Mouse (Mus musculus): ENCODE measurements around the gene Elf4. TPM values are rescaled to one million over a fixed set of nuclear protein-coding genes. Genes with fewer than 3 reads are reported as not detected.

Gene Elf4
- polyA plus RNA-seq, 1 experiment from 2014 or later = 19.8 TPM

GRCm38 (mm10) chrX:48462297-48462696 is 635 bp downstream of the Elf4 start:
- H3K36me3 ChIP-seq (ENCODE audit: control insufficient read depth, insufficient read depth, low read length) = no peaks in the 10 kb centered on the region
- H3K9me3 ChIP-seq (ENCODE audit: control insufficient read depth, low read length) = no peaks in the 10 kb centered on the region
- DNase-seq (ENCODE audit: low spot score) (peak; percentile 55), ATAC-seq (replicated peaks; ENCODE audit: low FRiP score, low TSS enrichment, low read depth) (no peak)
- H3K4me1 ChIP-seq (replicated peaks; ENCODE audit: control insufficient read depth, insufficient read depth, low read length) = no peaks in the 10 kb centered on the region
- peak overlapping the region; percentile 32; the same call in 1 of the 2 replicates for H3K4me3 ChIP-seq (ENCODE audit: low read depth, low read length)
- 33% methylated on average over 4 of the region's 4 CpGs for WGBS
- no peaks in the 10 kb centered on the region for H3K27me3 ChIP-seq (replicated peaks; ENCODE audit: control insufficient read depth, insufficient read depth, low read length)
- H3K27ac ChIP-seq (ENCODE audit: low read depth) = no peak overlapping the region
- no peak overlapping the region for H3K9ac ChIP-seq (ENCODE audit: low read length)
- peak overlapping the region; percentile 59 for H3K4me2 ChIP-seq (ENCODE audit: low read length)

GRCm38 (mm10) chrX:48461006-48461405 is 1.9 kb downstream of the Elf4 start:
- Histone ChIP-seq H3K9me3 (ENCODE audit: control insufficient read depth, low read length) (no peaks in the 10 kb centered on the region), H3K9ac (ENCODE audit: low read length) (no peak overlapping the region), H3K4me2 (ENCODE audit: low read length) (no peak overlapping the region), H3K27ac (ENCODE audit: low read depth) (no peak overlapping the region), H3K36me3 (ENCODE audit: control insufficient read depth, insufficient read depth, low read length) (no peaks in the 10 kb centered on the region), H3K4me3 (ENCODE audit: low read depth, low read length) (no peak overlapping the region), H3K27me3 (replicated peaks; ENCODE audit: control insufficient read depth, insufficient read depth, low read length) (no peaks in the 10 kb centered on the region), H3K4me1 (replicated peaks; ENCODE audit: control insufficient read depth, insufficient read depth, low read length) (no peaks in the 10 kb centered on the region)
- ATAC-seq (replicated peaks; ENCODE audit: low FRiP score, low TSS enrichment, low read depth) (no peak), DNase-seq (ENCODE audit: low spot score) (no peak)
- WGBS = 65% methylated on average over 4 of the region's 4 CpGs

GRCm38 (mm10) chrX:48460496-48460895 is 2.4 kb downstream of the Elf4 start:
- ATAC-seq (replicated peaks; ENCODE audit: low FRiP score, low TSS enrichment, low read depth) = no peak
- no peak overlapping the region for H3K27ac ChIP-seq (ENCODE audit: low read depth)
- H3K4me3 ChIP-seq (ENCODE audit: low read depth, low read length) = no peak overlapping the region
- no peak for DNase-seq (ENCODE audit: low spot score)
- no peak overlapping the region for H3K4me2 ChIP-seq (ENCODE audit: low read length)
- H3K27me3 ChIP-seq (replicated peaks; ENCODE audit: control insufficient read depth, insufficient read depth, low read length) = no peaks in the 10 kb centered on the region
- no peak overlapping the region for H3K9ac ChIP-seq (ENCODE audit: low read length)
- 71% methylated on average over 7 of the region's 7 CpGs for WGBS
- H3K4me1 ChIP-seq (replicated peaks; ENCODE audit: control insufficient read depth, insufficient read depth, low read length) = no peaks in the 10 kb centered on the region
- no peaks in the 10 kb centered on the region for H3K9me3 ChIP-seq (ENCODE audit: control insufficient read depth, low read length)
- no peaks in the 10 kb centered on the region for H3K36me3 ChIP-seq (ENCODE audit: control insufficient read depth, insufficient read depth, low read length)

- no peaks in the 10 kb centered on the region; the same call in 1 of the 2 replicates for H3K4me1 ChIP-seq (replicated peaks; ENCODE audit: control insufficient read depth, insufficient read depth, low read length)
- no peak overlapping the region for H3K9ac ChIP-seq (ENCODE audit: low read length)
- no peak overlapping the region for H3K4me3 ChIP-seq (ENCODE audit: low read depth, low read length)
- 65% methylated on average over 6 of the region's 6 CpGs for WGBS
- H3K36me3 ChIP-seq (ENCODE audit: control insufficient read depth, insufficient read depth, low read length) = no peaks in the 10 kb centered on the region
- H3K27ac ChIP-seq (ENCODE audit: low read depth) = no peak overlapping the region
- no peak overlapping the region for H3K4me2 ChIP-seq (ENCODE audit: low read length)
- H3K9me3 ChIP-seq (ENCODE audit: control insufficient read depth, low read length) = no peaks in the 10 kb centered on the region
- no peaks in the 10 kb centered on the region for H3K27me3 ChIP-seq (replicated peaks; ENCODE audit: control insufficient read depth, insufficient read depth, low read length)
- DNase-seq (ENCODE audit: low spot score) = no peak
- ATAC-seq (replicated peaks; ENCODE audit: low FRiP score, low TSS enrichment, low read depth) = no peak
Observed at GRCm38 (mm10) chrX:48456956-48457355, 6.0 kb downstream of the Elf4 start.

- no peaks in the 10 kb centered on the region; the same call in 1 of the 2 replicates for H3K4me1 ChIP-seq (replicated peaks; ENCODE audit: control insufficient read depth, insufficient read depth, low read length)
- no peaks in the 10 kb centered on the region for H3K36me3 ChIP-seq (ENCODE audit: control insufficient read depth, insufficient read depth, low read length)
- H3K27ac ChIP-seq (ENCODE audit: low read depth) = no peak overlapping the region
- peak overlapping the region; percentile 48 for H3K4me2 ChIP-seq (ENCODE audit: low read length)
- DNase-seq (ENCODE audit: low spot score) = no peak
- H3K4me3 ChIP-seq (ENCODE audit: low read depth, low read length) = no peak overlapping the region
- H3K9ac ChIP-seq (ENCODE audit: low read length) = no peak overlapping the region
- ATAC-seq (replicated peaks; ENCODE audit: low FRiP score, low TSS enrichment, low read depth) = peak; percentile 14; the same call in 1 of the 2 replicates
- H3K9me3 ChIP-seq (ENCODE audit: control insufficient read depth, low read length) = no peaks in the 10 kb centered on the region
- H3K27me3 ChIP-seq (replicated peaks; ENCODE audit: control insufficient read depth, insufficient read depth, low read length) = no peaks in the 10 kb centered on the region
- WGBS = 24% methylated on average over 9 of the region's 9 CpGs
Observed at GRCm38 (mm10) chrX:48455018-48455417, 7.9 kb downstream of the Elf4 start.

- Histone ChIP-seq H3K27me3 (replicated peaks; ENCODE audit: control insufficient read depth, insufficient read depth, low read length) (no peaks in the 10 kb centered on the region), H3K9me3 (ENCODE audit: control insufficient read depth, low read length) (no peaks in the 10 kb centered on the region), H3K4me2 (ENCODE audit: low read length) (peak overlapping the region; percentile 48), H3K4me1 (replicated peaks; ENCODE audit: control insufficient read depth, insufficient read depth, low read length) (no peaks in the 10 kb centered on the region; the same call in 1 of the 2 replicates), H3K4me3 (ENCODE audit: low read depth, low read length) (peak overlapping the region; percentile 51), H3K27ac (ENCODE audit: low read depth) (peak overlapping the region; percentile 70; the same call in 1 of the 2 replicates), H3K9ac (ENCODE audit: low read length) (no peak overlapping the region), H3K36me3 (ENCODE audit: control insufficient read depth, insufficient read depth, low read length) (no peaks in the 10 kb centered on the region)
- peak; percentile 75; the same call in 1 of the 2 replicates for ATAC-seq (replicated peaks; ENCODE audit: low FRiP score, low TSS enrichment, low read depth)
- WGBS = 22% methylated on average over 20 of the region's 21 CpGs
- DNase-seq (ENCODE audit: low spot score) = peak; percentile 75
Observed at GRCm38 (mm10) chrX:48454495-48454878, 8.4 kb downstream of the Elf4 start.

GRCm38 (mm10) chrX:48453736-48454494 is 9.0 kb downstream of the Elf4 start:
- DNase-seq (ENCODE audit: low spot score) = peak; percentile 79
- Histone ChIP-seq H3K4me3 (ENCODE audit: low read depth, low read length) (peak overlapping the region; percentile 51), H3K27ac (ENCODE audit: low read depth) (peak overlapping the region; percentile 71), H3K36me3 (ENCODE audit: control insufficient read depth, insufficient read depth, low read length) (no peaks in the 10 kb centered on the region), H3K4me1 (replicated peaks; ENCODE audit: control insufficient read depth, insufficient read depth, low read length) (no peaks in the 10 kb centered on the region; the same call in 1 of the 2 replicates), H3K27me3 (replicated peaks; ENCODE audit: control insufficient read depth, insufficient read depth, low read length) (no peaks in the 10 kb centered on the region), H3K9me3 (ENCODE audit: control insufficient read depth, low read length) (no peaks in the 10 kb centered on the region), H3K4me2 (ENCODE audit: low read length) (peak overlapping the region; percentile 48), H3K9ac (ENCODE audit: low read length) (peak overlapping the region; percentile 59)
- 15% methylated on average over 53 of the region's 91 CpGs for WGBS
- peak; percentile 87 for ATAC-seq (replicated peaks; ENCODE audit: low FRiP score, low TSS enrichment, low read depth)

- Histone ChIP-seq H3K9me3 (ENCODE audit: control insufficient read depth, low read length) (no peaks in the 10 kb centered on the region), H3K4me1 (replicated peaks; ENCODE audit: control insufficient read depth, insufficient read depth, low read length) (no peaks in the 10 kb centered on the region; the same call in 1 of the 2 replicates), H3K27ac (ENCODE audit: low read depth) (peak overlapping the region; percentile 71), H3K27me3 (replicated peaks; ENCODE audit: control insufficient read depth, insufficient read depth, low read length) (no peaks in the 10 kb centered on the region), H3K4me3 (ENCODE audit: low read depth, low read length) (peak overlapping the region; percentile 51), H3K36me3 (ENCODE audit: control insufficient read depth, insufficient read depth, low read length) (no peaks in the 10 kb centered on the region), H3K9ac (ENCODE audit: low read length) (peak overlapping the region; percentile 59), H3K4me2 (ENCODE audit: low read length) (peak overlapping the region; percentile 48)
- DNase-seq (ENCODE audit: low spot score) = peak; percentile 69
- ATAC-seq (replicated peaks; ENCODE audit: low FRiP score, low TSS enrichment, low read depth) = peak; percentile 12; the same call in 1 of the 2 replicates
- 15% methylated on average over 40 of the region's 71 CpGs for WGBS
Observed at GRCm38 (mm10) chrX:48452931-48453673, 9.8 kb downstream of the Elf4 start.

All from intestine, embryonic 14.5 days (tissue).